Mouse (Mus musculus): ENCODE data around the gene Clp1. TPM values are rescaled to one million over a fixed set of nuclear protein-coding genes. Genes with fewer than 3 reads are reported as not detected.

Clp1 gene
- total and polyA plus RNA-seq, 3 experiments, result 27.1 to 29.8 TPM; not detected in 1

GRCm38 (mm10) chr2:84711898-84712297 is 15.3 kb downstream of the Clp1 start:
- peaks cover 62% of the 10 kb centered on the region for H3K79me2 ChIP-seq (ENCODE audit: control insufficient read depth, insufficient read depth, low read length, poor library complexity)
- H3K36me3 ChIP-seq (ENCODE audit: control insufficient read depth in 1 of 2, insufficient read depth in 2 of 2, low read length in 2 of 2), result peaks cover 8 to 37% of the 10 kb centered on the region in 2 experiments
- no peak for TF ChIP-seq USF1 (IDR thresholded peaks at IDR 0.05; ENCODE audit: low read depth, low read length)
- no peak for TF ChIP-seq CHD2 (IDR thresholded peaks at IDR 0.05; ENCODE audit: low read length)
- no peak for TF ChIP-seq ZC3H11A (IDR thresholded peaks at IDR 0.05; ENCODE audit: low read depth, low read length)
- no peak for TF ChIP-seq MXI1 (IDR thresholded peaks at IDR 0.05; ENCODE audit: low read depth, low read length)
- TF ChIP-seq GATA1 (IDR thresholded peaks at IDR 0.05; ENCODE audit: low read depth, low read length), result no peak
- TF ChIP-seq RCOR1 (IDR thresholded peaks at IDR 0.05; ENCODE audit: low read depth, low read length), result no peak
- TF ChIP-seq MAX (IDR thresholded peaks at IDR 0.05; ENCODE audit: low read length), result no peak
- no peak for TF ChIP-seq KAT2A (conservative IDR thresholded peaks at IDR 0.05; ENCODE audit: low read depth, low read length)
- TF ChIP-seq TCF12 (IDR thresholded peaks at IDR 0.05; ENCODE audit: low read depth, low read length), result no peak
- TF ChIP-seq ZNF384 (IDR thresholded peaks at IDR 0.05; ENCODE audit: low read depth, low read length), result no peak; the same call in none of the 2 replicates
- TF ChIP-seq POLR2AphosphoS5 (IDR thresholded peaks at IDR 0.05; ENCODE audit: borderline replicate concordance, low read depth, low read length), result no peak
- no peak for TF ChIP-seq CTCF (IDR thresholded peaks at IDR 0.05 in 2 of 3, conservative IDR thresholded peaks at IDR 0.05 in 1 of 3; ENCODE audit: control insufficient read depth in 1 of 3, insufficient read depth in 1 of 3, low read depth in 2 of 3, low read length in 3 of 3, poor library complexity in 1 of 3, severe bottlenecking in 1 of 3)
- TF ChIP-seq UBTF (IDR thresholded peaks at IDR 0.05; ENCODE audit: borderline replicate concordance, insufficient read depth, low read depth, low read length), result no peak
- no peak for TF ChIP-seq E2F4 (IDR thresholded peaks at IDR 0.05; ENCODE audit: borderline replicate concordance, low read depth, low read length)
- no peak for TF ChIP-seq SMC3 (IDR thresholded peaks at IDR 0.05; ENCODE audit: low read depth, low read length)
- no peak for TF ChIP-seq NELFE (IDR thresholded peaks at IDR 0.05; ENCODE audit: low read depth, low read length)
- H3K4me1 ChIP-seq (ENCODE audit: control insufficient read depth in 1 of 2, insufficient read depth in 2 of 2, low read length in 2 of 2), result peaks cover 2 to 7% of the 10 kb centered on the region in 2 experiments; a peak in 1 of 4 replicates
- no peak overlapping the region for H3K27ac ChIP-seq (ENCODE audit: control insufficient read depth, low read depth, low read length)
- no peaks in the 10 kb centered on the region for H3K9me3 ChIP-seq (replicated peaks; ENCODE audit: insufficient read depth, low read length)
- DNase-seq (ENCODE audit: low read depth, low spot score), result no peak
- H3K9ac ChIP-seq (ENCODE audit: control insufficient read depth, low read depth, low read length, poor library complexity, severe bottlenecking), result no peak overlapping the region
- no peak overlapping the region for H3K4me3 ChIP-seq (ENCODE audit: control insufficient read depth in 1 of 2, insufficient read depth in 1 of 2, low read depth in 2 of 2, low read length in 2 of 2)
- no peaks in the 10 kb centered on the region for H3K27me3 ChIP-seq (ENCODE audit: control insufficient read depth in 1 of 2, insufficient read depth in 2 of 2, low read length in 2 of 2)

- H3K9ac ChIP-seq (ENCODE audit: control insufficient read depth, low read depth, low read length, poor library complexity, severe bottlenecking), result no peak overlapping the region
- peaks cover 10 to 64% of the 10 kb centered on the region in 2 experiments for H3K36me3 ChIP-seq (ENCODE audit: control insufficient read depth in 1 of 2, insufficient read depth in 2 of 2, low read length in 2 of 2)
- TF ChIP-seq ZMIZ1 (IDR thresholded peaks at IDR 0.05; ENCODE audit: low read depth, low read length) (no peak), POLR2AphosphoS2 (IDR thresholded peaks at IDR 0.05; ENCODE audit: low read length) (no peak), KAT2A (conservative IDR thresholded peaks at IDR 0.05; ENCODE audit: low read depth, low read length) (no peak), ZKSCAN1 (IDR thresholded peaks at IDR 0.05; ENCODE audit: low read depth, low read length) (no peak), ZC3H11A (IDR thresholded peaks at IDR 0.05; ENCODE audit: low read depth, low read length) (no peak), SMC3 (IDR thresholded peaks at IDR 0.05; ENCODE audit: low read depth, low read length) (no peak), GABPA (IDR thresholded peaks at IDR 0.05; ENCODE audit: low read depth, low read length) (no peak), ETS1 (IDR thresholded peaks at IDR 0.05; ENCODE audit: low read depth, low read length) (no peak), SIN3A (IDR thresholded peaks at IDR 0.05; ENCODE audit: low read length) (no peak), EP300 (IDR thresholded peaks at IDR 0.05; ENCODE audit: low read depth in 1 of 2, low read length in 2 of 2) (no peak)
- peaks cover 46% of the 10 kb centered on the region for H3K79me2 ChIP-seq (ENCODE audit: control insufficient read depth, insufficient read depth, low read length, poor library complexity)
- H3K27me3 ChIP-seq (ENCODE audit: control insufficient read depth in 1 of 2, insufficient read depth in 2 of 2, low read length in 2 of 2), result no peaks in the 10 kb centered on the region
- no peak overlapping the region for H3K4me3 ChIP-seq (ENCODE audit: control insufficient read depth in 1 of 2, insufficient read depth in 1 of 2, low read depth in 2 of 2, low read length in 2 of 2)
- no peak overlapping the region for H3K27ac ChIP-seq (ENCODE audit: control insufficient read depth, low read depth, low read length)
- peaks cover 14 to 21% of the 10 kb centered on the region in 2 experiments for H3K4me1 ChIP-seq (ENCODE audit: control insufficient read depth in 1 of 2, insufficient read depth in 2 of 2, low read length in 2 of 2)
- no peak for DNase-seq (ENCODE audit: low read depth, low spot score)
- H3K9me3 ChIP-seq (replicated peaks; ENCODE audit: insufficient read depth, low read length), result no peaks in the 10 kb centered on the region
These were observed 19.6 kb downstream of the Clp1 start for GRCm38 (mm10) chr2:84707523-84707922.
